Mouse (Mus musculus) ES-Bruce4 (cell line): Measurements from ENCODE around the gene Srp14. TPM values are rescaled to one million over a fixed set of nuclear protein-coding genes. Genes with fewer than 3 reads are reported as not detected.

Experiments used
- H3K27ac ChIP-seq: 2 replicates; pipeline ENCODE4 v1.5.1; 2012; ENCODE audit warnings: low read length, inconsistent platforms; ENCODE audit not compliant: insufficient read depth
- H3K27me3 ChIP-seq: 2 replicates; pipeline ENCODE4 v1.6.1; 2012; ENCODE audit warnings: mild to moderate bottlenecking, low read length, inconsistent platforms; ENCODE audit not compliant: control insufficient read depth, poor library complexity, insufficient read depth, severe bottlenecking
- H3K36me3 ChIP-seq: 2 replicates; pipeline ENCODE4 v1.6.1; 2012; ENCODE audit warnings: inconsistent platforms, mild to moderate bottlenecking, low read length, moderate library complexity; ENCODE audit not compliant: control insufficient read depth, poor library complexity, insufficient read depth, severe bottlenecking
- H3K4me1 ChIP-seq: one replicate; pipeline ENCODE4 v1.8.1; 2011; ENCODE audit warnings: low read length; ENCODE audit not compliant: control insufficient read depth, insufficient read depth
- H3K4me3 ChIP-seq: 2 replicates; pipeline ENCODE4 v1.5.1; 2011; ENCODE audit warnings: low read depth, mild to moderate bottlenecking, low read length
- H3K9ac ChIP-seq: 2 replicates; pipeline ENCODE4 v1.6.1; 2012; ENCODE audit warnings: low read depth, mild to moderate bottlenecking, inconsistent platforms; ENCODE audit not compliant: poor library complexity, severe bottlenecking
- H3K9me3 ChIP-seq: replicated peaks from 2 replicates; pipeline ENCODE4 v1.6.1; 2012; ENCODE audit warnings: mild to moderate bottlenecking, low read length, inconsistent platforms; ENCODE audit not compliant: control insufficient read depth, poor library complexity, insufficient read depth, severe bottlenecking
- CTCF ChIP-seq: IDR thresholded peaks from one replicate; pipeline ENCODE4 v1.8.1; 2011; ENCODE audit warnings: low read depth, low read length
- EP300 ChIP-seq: IDR thresholded peaks from 2 replicates; pipeline ENCODE4 v1.6.1; 2011; ENCODE audit warnings: low read depth, low read length; ENCODE audit not compliant: insufficient read depth
- POLR2A ChIP-seq: IDR thresholded peaks from one replicate; pipeline ENCODE4 v1.8.1; 2011; ENCODE audit warnings: low read length; ENCODE audit not compliant: insufficient read depth
- polyA plus RNA-seq: library from polyadenylated mRNA; stranded (reverse); fragments of >200 nt; gene quantifications from 2 replicates; pipeline ENCODE4 v1.2.4, GENCODE M21; 2011; ENCODE audit warnings: low read depth; ENCODE audit not compliant: missing spikeins, insufficient read depth, insufficient read length

Srp14 gene
- polyA plus RNA-seq, 1 experiment = 142 TPM

DNA sequence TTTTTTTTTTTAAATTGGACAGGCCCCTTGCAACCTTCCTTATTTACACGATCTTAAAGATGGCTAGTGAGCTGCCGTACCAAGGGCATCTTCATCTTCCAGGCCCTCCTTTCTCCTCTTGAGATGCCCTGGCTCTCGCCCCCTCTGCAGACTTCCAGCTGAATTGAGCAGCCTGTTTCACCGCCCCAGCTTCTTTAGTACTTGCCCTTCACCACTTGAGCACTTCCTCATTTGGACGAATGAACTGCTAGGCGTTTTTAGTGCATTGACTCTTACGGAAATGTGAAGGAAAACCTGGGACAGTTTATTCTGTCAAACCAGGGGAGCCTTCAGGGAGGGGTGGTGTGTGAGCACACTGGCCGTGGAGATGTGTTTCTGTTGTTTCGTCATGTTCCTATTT is 50.2 kb downstream of the Srp14 start:
- Histone ChIP-seq H3K9me3 (no peaks in the 10 kb centered on the region), H3K36me3 (peaks cover 4% of the 10 kb centered on the region), H3K9ac (no peak overlapping the region), H3K27me3 (no peaks in the 10 kb centered on the region), H3K27ac (no peak overlapping the region), H3K4me1 (no peaks in the 10 kb centered on the region), H3K4me3 (no peak overlapping the region)
- TF ChIP-seq CTCF = no peak
- no peak for TF ChIP-seq EP300

DNA sequence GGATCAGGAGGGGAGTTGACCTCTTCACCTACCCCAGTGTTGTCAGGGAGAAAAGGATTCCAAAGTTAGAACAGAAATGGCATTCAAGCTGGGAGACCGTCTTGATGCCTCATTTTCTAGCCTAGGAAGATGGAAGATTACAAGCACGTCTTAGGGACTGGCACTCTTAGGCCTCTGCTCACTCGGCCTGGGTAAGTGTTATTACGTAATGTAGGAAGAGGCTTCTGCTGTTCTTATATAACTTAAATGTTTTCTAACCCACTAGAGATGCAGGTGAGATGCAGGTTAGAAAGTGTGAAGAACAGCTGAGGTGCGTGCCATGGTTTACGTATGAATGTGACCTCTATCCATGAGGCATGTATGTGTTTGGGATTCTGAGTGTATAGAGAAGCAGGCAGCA is 51.2 kb downstream of the Srp14 start:
- peaks cover 4% of the 10 kb centered on the region for H3K36me3 ChIP-seq
- H3K4me3 ChIP-seq = no peak overlapping the region
- H3K27ac ChIP-seq = no peak overlapping the region
- H3K4me1 ChIP-seq = no peaks in the 10 kb centered on the region
- no peaks in the 10 kb centered on the region for H3K27me3 ChIP-seq
- H3K9me3 ChIP-seq = no peaks in the 10 kb centered on the region
- no peak overlapping the region for H3K9ac ChIP-seq
- no peak for TF ChIP-seq POLR2A
- no peak for TF ChIP-seq CTCF
- no peak for TF ChIP-seq EP300

Other genes with a start within 250 kb of the Srp14 start
- 3.1 and 3.3 TPM in 2 replicates for gene Fsip1, start 222.7 kb downstream of the Srp14 start, polyA plus RNA-seq
- gene Gpr176, start 106.3 kb downstream of the Srp14 start, polyA plus RNA-seq = 0.17 and 0.39 TPM in 2 replicates
- gene Eif2ak4, start 91.1 kb downstream of the Srp14 start, polyA plus RNA-seq = 20.7 and 24.0 TPM in 2 replicates
- 21.7 and 22.1 TPM in 2 replicates for gene Bmf, start 70.0 kb upstream of the Srp14 start, polyA plus RNA-seq
- gene Bub1b, start 118.5 kb upstream of the Srp14 start, polyA plus RNA-seq = 189 TPM in 2 replicates
- 2.1 and 2.3 TPM in 2 replicates for gene Pak6, start 183.6 kb upstream of the Srp14 start, polyA plus RNA-seq
- gene Ankrd63, start 224.3 kb upstream of the Srp14 start, polyA plus RNA-seq = not detected in 2 replicates
- not detected in 2 replicates for gene Plcb2, start 248.7 kb upstream of the Srp14 start, polyA plus RNA-seq